Mouse (Mus musculus) hindbrain, embryonic 14.5 days (tissue): ENCODE measurements around the gene 1700001C19Rik. TPM values are rescaled to one million over a fixed set of nuclear protein-coding genes. Genes with fewer than 3 reads are reported as not detected.
"Not testable (repeated sequence)": the region's sequence is repeated elsewhere in the genome, so short reads cannot be mapped to it uniquely, and the experiment has no call there.

Experiments used
- ATAC-seq: fragments of 200-750 bp; cut with Nextera tagmentation; 2 replicates; pipeline ENCODE4 v1.8.0; 2017; ENCODE audit warnings: moderate number of reproducible peaks, mild to moderate bottlenecking, moderate TSS enrichment, moderate library complexity; ENCODE audit not compliant: low FRiP score
- DNase-seq: peaks from one replicate; pipeline ENCODE4 v3.0.0-alpha.2; 2015; ENCODE audit warnings: low spot score
- H3K27ac ChIP-seq: fragments of 300-500 bp; sonication (generic); 2 replicates; pipeline ENCODE4 v1.5.1; 2014; ENCODE audit warnings: mild to moderate bottlenecking, moderate library complexity
- H3K27me3 ChIP-seq: fragments of 300-500 bp; sonication (generic); 2 replicates; pipeline ENCODE4 v1.6.1; 2014; ENCODE audit warnings: mild to moderate bottlenecking, low read length, mixed read lengths; ENCODE audit not compliant: control insufficient read depth, insufficient read depth
- H3K36me3 ChIP-seq: fragments of 300-500 bp; sonication (generic); replicated peaks from 2 replicates; pipeline ENCODE4 v1.6.1; 2014; ENCODE audit not compliant: control insufficient read depth, insufficient read depth
- H3K4me1 ChIP-seq: fragments of 300-500 bp; sonication (generic); replicated peaks from 2 replicates; pipeline ENCODE4 v1.6.1; 2014; ENCODE audit warnings: antibody characterized with exemption, low read length, mixed read lengths; ENCODE audit not compliant: control insufficient read depth, insufficient read depth
- H3K4me2 ChIP-seq: fragments of 300-500 bp; sonication (generic); replicated peaks from 2 replicates; pipeline ENCODE4 v1.6.1; 2014; ENCODE audit warnings: mild to moderate bottlenecking, moderate library complexity
- H3K4me3 ChIP-seq: fragments of 300-500 bp; sonication (generic); replicated peaks from 2 replicates; pipeline ENCODE4 v1.5.1; 2014; ENCODE audit warnings: mild to moderate bottlenecking, low read length
- H3K9ac ChIP-seq: fragments of 300-500 bp; sonication (generic); 2 replicates; pipeline ENCODE4 v1.6.1; 2014
- H3K9me3 ChIP-seq: fragments of 300-500 bp; sonication (generic); 2 replicates; pipeline ENCODE4 v1.6.1; 2016; ENCODE audit warnings: low read length; ENCODE audit not compliant: control insufficient read depth
- WGBS: fragments of 180-500 bp; shearing (Covaris S2); extraction: QIAGEN DNeasy Blood & Tissue Kit; methylation state at CpG from one replicate; pipeline ENCODE4 v1.1.7; 2014; 5-methylcytosine and 5-hydroxymethylcytosine counted together
- polyA plus RNA-seq: library from polyadenylated mRNA; unstranded; fragments of >200 nt; fragmentation: Nextera tagmentation; extraction: Ambion mirVana; gene quantifications from 2 replicates; pipeline ENCODE4 v1.2.1, GENCODE M21; 2014

The 1700001C19Rik gene
- polyA plus RNA-seq, 1 experiment from 2014 or later = 0.47 TPM

GRCm38 (mm10) chr17:47427316-47427715, 9.9 kb downstream of the 1700001C19Rik start:
- 74% methylated on average over 6 of the region's 6 CpGs for WGBS
- peaks cover 6% of the 10 kb centered on the region; the same call in 1 of the 2 replicates for H3K4me1 ChIP-seq
- H3K4me3 ChIP-seq = no peak overlapping the region
- H3K27me3 ChIP-seq = no peaks in the 10 kb centered on the region
- no peak for ATAC-seq
- no peak overlapping the region for H3K4me2 ChIP-seq
- DNase-seq = no peak
- H3K9ac ChIP-seq = no peak overlapping the region
- no peak overlapping the region for H3K27ac ChIP-seq
- H3K9me3 ChIP-seq = no peaks in the 10 kb centered on the region
- no peaks in the 10 kb centered on the region for H3K36me3 ChIP-seq

- no peak overlapping the region for H3K4me2 ChIP-seq
- ATAC-seq = no peak
- 76% methylated on average over 6 of the region's 6 CpGs for WGBS
These were observed 13.0 kb downstream of the 1700001C19Rik start for GRCm38 (mm10) chr17:47424186-47424585.

GRCm38 (mm10) chr17:47422616-47423015, 14.6 kb downstream of the 1700001C19Rik start:
- not testable (repeated sequence) for H3K4me3 ChIP-seq, ATAC-seq
- WGBS = 89% methylated on average over 1 of the region's 1 CpGs

More at GRCm38 (mm10) chr17:47424186-47424585, 13.0 kb downstream of the 1700001C19Rik start:
- no peak overlapping the region for H3K27ac ChIP-seq
- H3K9ac ChIP-seq = no peak overlapping the region
- no peaks in the 10 kb centered on the region for H3K27me3 ChIP-seq
- H3K4me1 ChIP-seq = peaks cover 6% of the 10 kb centered on the region; the same call in 1 of the 2 replicates
- DNase-seq = no peak
- H3K4me3 ChIP-seq = no peak overlapping the region
- H3K9me3 ChIP-seq = no peaks in the 10 kb centered on the region
- H3K36me3 ChIP-seq = no peaks in the 10 kb centered on the region

GRCm38 (mm10) chr17:47421566-47421965, 15.6 kb downstream of the 1700001C19Rik start:
- no peaks in the 10 kb centered on the region for H3K4me1 ChIP-seq
- DNase-seq = no peak

More at GRCm38 (mm10) chr17:47422616-47423015, 14.6 kb downstream of the 1700001C19Rik start:
- H3K27me3 ChIP-seq, H3K4me1 ChIP-seq, H3K9ac ChIP-seq, H3K9me3 ChIP-seq, H3K27ac ChIP-seq, H3K36me3 ChIP-seq, H3K4me2 ChIP-seq, DNase-seq: not testable (repeated sequence)

GRCm38 (mm10) chr17:47420195-47420594, 17.0 kb downstream of the 1700001C19Rik start:
- Histone ChIP-seq H3K4me1 (no peaks in the 10 kb centered on the region), H3K27me3 (no peaks in the 10 kb centered on the region), H3K9me3 (no peaks in the 10 kb centered on the region), H3K36me3 (no peaks in the 10 kb centered on the region), H3K4me3 (no peak overlapping the region), H3K27ac (no peak overlapping the region), H3K4me2 (no peak overlapping the region), H3K9ac (no peak overlapping the region)
- DNase-seq (no peak), ATAC-seq (no peak)
- 68% methylated on average over 2 of the region's 2 CpGs for WGBS

More at GRCm38 (mm10) chr17:47421566-47421965, 15.6 kb downstream of the 1700001C19Rik start:
- ATAC-seq = no peak
- no peak overlapping the region for H3K4me2 ChIP-seq
- no peaks in the 10 kb centered on the region for H3K27me3 ChIP-seq
- H3K4me3 ChIP-seq = no peak overlapping the region
- no peak overlapping the region for H3K27ac ChIP-seq
- H3K36me3 ChIP-seq = no peaks in the 10 kb centered on the region
- no peaks in the 10 kb centered on the region for H3K9me3 ChIP-seq
- H3K9ac ChIP-seq = no peak overlapping the region
- 87% methylated on average over 3 of the region's 3 CpGs for WGBS

- WGBS = 4% methylated on average over 74 of the region's 74 CpGs
- not testable (repeated sequence) for H3K9me3 ChIP-seq, H3K27ac ChIP-seq, H3K4me1 ChIP-seq, H3K36me3 ChIP-seq
- DNase-seq = peak; percentile 41
- Histone ChIP-seq H3K4me3 (peak overlapping the region; percentile 32), H3K9ac (peak overlapping the region; percentile 39), H3K4me2 (peak overlapping the region; percentile 62), H3K27me3 (peaks cover 36% of the 10 kb centered on the region)
- ATAC-seq = peak; percentile 55; the same call in 1 of the 2 replicates
These were observed 27.0 kb downstream of the 1700001C19Rik start for GRCm38 (mm10) chr17:47409897-47410861.

GRCm38 (mm10) chr17:47408558-47408898, 28.6 kb downstream of the 1700001C19Rik start:
- Histone ChIP-seq H3K4me1 (0 out of 2 replicates have a peak, but pooled peaks cover 5% of the 10 kb centered on the region), H3K4me2 (no peak overlapping the region), H3K9ac (no peak overlapping the region), H3K4me3 (no peak overlapping the region), H3K27me3 (peaks cover 36% of the 10 kb centered on the region), H3K9me3 (no peaks in the 10 kb centered on the region), H3K27ac (no peak overlapping the region), H3K36me3 (no peaks in the 10 kb centered on the region)
- 25% methylated on average over 8 of the region's 8 CpGs for WGBS
- ATAC-seq = no peak
- DNase-seq = peak; percentile 75

GRCm38 (mm10) chr17:47407717-47408557, 29.2 kb downstream of the 1700001C19Rik start:
- Histone ChIP-seq H3K9me3 (no peaks in the 10 kb centered on the region), H3K4me1 (0 out of 2 replicates have a peak, but pooled peaks cover 5% of the 10 kb centered on the region), H3K4me3 (no peak overlapping the region), H3K4me2 (no peak overlapping the region), H3K9ac (no peak overlapping the region), H3K27ac (no peak overlapping the region), H3K27me3 (peaks cover 36% of the 10 kb centered on the region), H3K36me3 (no peaks in the 10 kb centered on the region)
- no peak for DNase-seq
- 64% methylated on average over 10 of the region's 10 CpGs for WGBS
- ATAC-seq = no peak

- no peaks in the 10 kb centered on the region for H3K36me3 ChIP-seq
- H3K4me3 ChIP-seq = no peak within 1 kb of the TSS
- ATAC-seq = no peak
- no peak within 1 kb of the TSS for H3K9ac ChIP-seq
- H3K4me1 ChIP-seq = no peaks in the 10 kb centered on the region
- no peaks in the 10 kb centered on the region for H3K9me3 ChIP-seq
- peaks cover 8% of the 10 kb centered on the region; the same call in 1 of the 2 replicates for H3K27me3 ChIP-seq
- H3K4me2 ChIP-seq = no peak within 1 kb of the TSS
- H3K27ac ChIP-seq = no peak within 1 kb of the TSS
- no peak for DNase-seq
- 56% methylated on average over 10 of the region's 10 CpGs for WGBS
These were observed 36.7 kb downstream of the 1700001C19Rik start, which contains the start of gene Guca1a for GRCm38 (mm10) chr17:47400451-47400850. Gene Guca1a (minus strand): TSS chr17:47400584.
